Mouse (Mus musculus): Measurements from ENCODE around the gene Ctsf. TPM values are rescaled to one million over a fixed set of nuclear protein-coding genes. Genes with fewer than 3 reads are reported as not detected.
"Not testable (repeated sequence)": the region's sequence is repeated elsewhere in the genome, so short reads cannot be mapped to it uniquely, and the experiment has no call there.

The Ctsf gene
- total RNA-seq, 2 experiments from 2014 or later: 26.6 to 33.4 TPM

- no peak for DNase-seq
- intact Hi-C loops (cut with DNase I): loop anchor here (5.0 to 10.0 kb wide), 2 partner anchors 210 to 348 kb away; partner anchors contain the start of gene 2010003K11Rik
Observed at GRCm38 (mm10) chr19:4842611-4843010, 12.3 kb upstream of the Ctsf start.

- intact Hi-C loops (cut with DNase I): loop anchor here (10.0 kb wide), 1 partner anchor 351 kb away; the partner anchor contains the start of gene 2010003K11Rik
- no peak for DNase-seq
Observed at GRCm38 (mm10) chr19:4845846-4846245, 9.1 kb upstream of the Ctsf start.

- no peak for DNase-seq
- intact Hi-C loops (cut with DNase I): loop anchor here (1.0 to 10.0 kb wide), 2 partner anchors 92 to 353 kb away; partner anchors contain the start of gene 2010003K11Rik
Observed at GRCm38 (mm10) chr19:4847490-4847889, 7.4 kb upstream of the Ctsf start.

- DNase-seq: no peak
- intact Hi-C loops (cut with DNase I): loop anchor here (10.0 kb wide), 1 partner anchor 355 kb away; the partner anchor contains the start of gene 2010003K11Rik
Observed at GRCm38 (mm10) chr19:4849800-4850199, 5.1 kb upstream of the Ctsf start.

DNA sequence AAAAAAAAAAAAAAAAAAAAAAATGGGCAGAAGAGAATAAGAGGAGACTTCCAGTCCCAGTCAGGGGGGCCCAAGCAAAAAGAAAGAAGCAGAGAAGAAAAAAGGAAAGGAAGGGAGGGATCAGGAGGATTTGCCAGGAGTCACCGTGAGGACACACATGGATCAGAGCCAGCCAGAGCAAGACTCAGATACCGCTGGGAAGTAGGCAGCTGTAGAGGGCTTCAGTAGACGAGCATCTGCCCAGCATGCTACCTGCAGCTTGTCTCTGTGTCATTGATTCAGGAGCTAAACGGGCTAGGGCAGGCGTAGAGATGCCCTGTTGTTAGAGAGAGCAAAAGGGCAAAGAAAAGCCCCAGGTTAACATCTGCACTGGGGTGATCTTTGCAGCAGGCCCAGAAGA is 4.6 kb upstream of the Ctsf start:
- intact Hi-C loops (cut with DNase I): no loop called here

DNA sequence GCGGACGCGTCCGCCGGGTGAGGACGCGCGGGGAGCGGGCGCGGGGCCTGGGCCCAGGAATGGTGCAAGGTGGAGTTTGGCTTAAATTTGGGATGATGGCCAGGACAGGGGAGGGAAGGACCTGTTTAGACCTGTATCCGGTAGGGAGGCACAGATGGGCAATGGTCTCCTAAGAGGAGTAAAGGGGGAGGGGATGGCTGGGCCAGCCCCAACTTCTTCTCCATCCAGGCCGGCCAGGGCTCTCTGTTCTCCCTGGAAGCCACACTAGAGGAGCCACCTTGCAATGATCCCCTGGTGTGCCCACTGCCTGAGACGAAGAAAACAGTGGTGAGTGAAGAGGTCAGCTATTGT is 515 bp downstream of the Ctsf start:
- no peak for DNase-seq
- intact Hi-C loops (cut with DNase I): no loop called here

More for the DNA sequence above, 4.6 kb upstream of the Ctsf start:
- DNase-seq: no peak

GRCm38 (mm10) chr19:4855951-4856350 is 1.0 kb downstream of the Ctsf start:
- no peak for DNase-seq
- intact Hi-C loops (cut with DNase I): no loop called here

DNA sequence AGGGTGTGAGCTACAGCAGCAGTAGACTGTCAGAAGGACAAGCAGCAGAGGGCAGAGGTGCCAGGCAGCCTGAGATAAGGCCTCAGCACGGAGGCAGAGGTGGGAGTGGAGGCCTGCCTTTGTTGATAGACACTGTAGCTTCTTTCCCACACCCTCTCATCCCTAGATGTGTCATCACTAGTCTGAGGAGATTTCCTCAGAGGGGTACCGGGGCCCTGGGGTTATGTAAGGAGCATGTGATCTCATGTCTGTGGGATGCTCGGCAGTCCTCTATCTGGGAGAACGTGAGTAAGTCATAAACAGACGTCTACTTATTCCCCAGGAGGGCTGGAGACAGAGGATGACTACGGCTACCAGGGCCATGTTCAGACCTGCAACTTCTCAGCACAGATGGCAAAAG is 4.2 kb downstream of the Ctsf start:
- intact Hi-C loops (cut with DNase I): no loop called here
- no peak for DNase-seq

- no peak for DNase-seq
- intact Hi-C loops (cut with DNase I): no loop called here
Observed at GRCm38 (mm10) chr19:4863048-4863447, 8.1 kb downstream of the Ctsf start.

GRCm38 (mm10) chr19:4865147-4865546 is 10.2 kb downstream of the Ctsf start:
- DNase-seq: no peak
- intact Hi-C loops (cut with DNase I): no loop called here

DNA sequence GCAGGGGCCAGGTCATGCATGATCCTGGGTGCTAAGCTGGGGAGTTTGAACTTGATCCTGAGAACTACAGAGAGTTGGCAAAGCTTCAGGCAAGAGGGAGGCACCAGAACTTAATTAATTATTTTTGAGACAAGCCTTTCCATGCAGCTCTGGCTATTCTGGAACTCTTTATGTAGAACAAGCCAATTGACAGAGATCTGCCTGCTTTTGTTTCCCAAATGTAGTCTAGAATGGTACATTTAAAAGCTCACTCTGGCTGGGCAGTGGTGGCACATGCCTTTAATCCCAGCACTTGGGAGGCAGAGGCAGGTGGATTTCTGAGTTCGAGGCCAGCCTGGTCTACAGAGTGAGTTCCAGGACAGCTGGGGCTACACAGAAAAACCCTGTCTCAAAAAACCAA is 19.7 kb downstream of the Ctsf start:
- intact Hi-C loops (cut with DNase I); DNase-seq: not testable (repeated sequence)

DNA sequence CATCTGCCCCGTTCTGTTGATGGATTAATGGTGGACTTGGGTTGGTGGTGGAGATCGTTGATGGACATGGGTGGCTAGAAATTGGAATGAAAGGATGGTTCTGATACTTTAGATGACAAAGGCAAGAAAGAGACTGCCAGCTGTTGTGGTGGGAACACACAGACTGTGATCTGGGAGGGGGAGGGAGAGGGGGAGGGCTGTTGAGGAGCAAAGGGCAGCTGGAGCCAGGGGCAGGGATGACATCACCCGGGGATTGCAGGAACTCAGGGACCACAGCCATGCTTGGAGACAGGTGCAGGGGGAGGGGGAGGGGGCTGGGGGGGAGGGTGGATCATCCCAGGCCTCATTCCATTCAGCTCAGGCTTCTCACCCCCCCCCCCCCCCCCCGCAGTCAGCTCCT is 21.3 kb downstream of the Ctsf start:
- intact Hi-C loops (cut with DNase I): no loop called here
- DNase-seq: no peak

GRCm38 (mm10) chr19:4876755-4877154 is 21.8 kb downstream of the Ctsf start:
- intact Hi-C loops (cut with DNase I): no loop called here
- DNase-seq: no peak

DNA sequence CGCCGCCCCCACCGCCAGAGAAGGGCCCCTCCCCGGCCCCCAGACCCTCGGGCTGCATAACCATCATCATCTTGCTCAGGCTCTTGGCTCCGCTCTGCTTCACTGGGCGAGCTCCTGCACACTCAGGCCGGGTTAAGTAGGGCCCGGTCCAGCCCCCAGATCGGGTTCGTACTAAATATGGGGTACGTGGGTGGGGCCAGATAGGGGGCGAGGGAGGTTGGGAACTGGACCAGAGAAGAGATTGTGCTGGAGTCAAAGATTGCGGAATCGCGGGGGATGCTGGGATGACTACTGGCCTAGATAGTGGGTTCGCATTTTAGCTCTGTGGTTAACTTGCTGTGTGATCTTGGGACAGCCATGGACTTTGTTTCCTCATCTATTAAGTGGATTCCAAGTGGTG is 22.9 kb downstream of the Ctsf start, which contains the start of gene Actn3:
Gene Actn3, minus strand, starts transcription at position 125 of the 400 bp plus-strand sequence.
- intact Hi-C loops (cut with DNase I): no loop called here
- peak; percentile 61 to 66 for DNase-seq

DNA sequence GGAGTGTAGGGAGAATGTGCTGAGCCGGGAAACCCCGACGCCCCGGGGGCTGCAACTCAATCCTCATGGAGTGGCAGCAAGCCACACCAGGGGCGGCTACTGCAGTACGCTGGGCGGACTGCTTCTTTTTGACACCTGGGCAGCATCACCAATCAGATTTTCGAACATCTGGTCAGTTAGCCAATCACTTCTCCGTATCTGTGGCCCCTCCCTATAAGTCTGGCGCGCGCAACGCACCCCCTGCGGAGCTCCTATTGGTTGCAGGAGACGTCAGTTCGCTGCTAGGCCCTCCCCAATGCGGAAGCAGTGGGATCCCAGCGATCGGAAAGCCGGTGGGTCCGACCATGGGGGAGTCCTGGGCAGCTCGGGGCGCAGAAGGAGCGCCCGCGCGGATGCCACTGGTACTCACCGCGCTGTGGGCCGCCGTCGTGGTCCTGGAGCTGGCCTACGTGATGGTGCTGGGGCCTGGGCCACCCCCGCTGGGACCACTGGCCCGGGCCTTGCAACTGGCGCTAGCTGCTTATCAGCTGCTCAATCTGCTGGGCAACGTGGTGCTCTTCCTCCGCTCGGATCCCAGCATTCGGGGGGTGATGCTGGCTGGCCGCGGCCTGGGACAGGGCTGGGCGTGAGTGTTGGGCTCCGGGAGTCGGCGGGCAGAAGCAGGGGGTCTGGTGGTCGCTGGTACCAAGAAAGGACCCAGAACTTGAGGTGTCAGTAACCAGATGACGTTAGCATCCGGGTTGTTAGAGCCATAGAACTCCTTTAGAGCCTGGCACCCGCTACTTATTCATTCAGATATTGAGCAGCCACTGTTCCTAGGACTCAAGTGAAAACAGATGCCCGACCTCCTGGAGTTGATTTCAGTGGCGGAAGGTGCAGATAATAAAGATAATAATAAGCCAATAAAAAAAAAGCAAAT is 23.7 kb downstream of the Ctsf start, which contains the start of gene Zdhhc24:
Gene Zdhhc24, plus strand, starts transcription at position 264 of the 919 bp plus-strand sequence.
- DNase-seq: peak; percentile 93 to 96
- intact Hi-C loops (cut with DNase I): no loop called here

DNA sequence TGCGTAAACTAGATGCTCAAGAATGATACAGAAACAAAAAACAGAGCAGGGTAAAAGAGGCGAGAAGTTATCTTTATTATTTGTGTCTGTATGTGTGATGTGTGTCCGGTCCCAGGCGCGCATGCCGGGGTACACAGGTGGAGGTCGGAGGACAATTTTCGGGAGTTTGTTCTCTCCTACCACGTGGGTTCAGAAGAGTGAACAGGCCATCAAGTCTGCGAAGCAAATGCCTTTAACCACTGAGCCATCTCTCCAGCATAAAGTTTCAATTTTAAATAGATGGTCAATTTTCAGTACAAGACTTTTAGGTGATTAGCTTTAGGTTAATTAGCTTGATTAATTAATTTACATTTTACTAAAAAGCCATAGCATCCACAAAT is 24.4 kb downstream of the Ctsf start:
- intact Hi-C loops (cut with DNase I): no loop called here
- DNase-seq: no peak

DNA sequence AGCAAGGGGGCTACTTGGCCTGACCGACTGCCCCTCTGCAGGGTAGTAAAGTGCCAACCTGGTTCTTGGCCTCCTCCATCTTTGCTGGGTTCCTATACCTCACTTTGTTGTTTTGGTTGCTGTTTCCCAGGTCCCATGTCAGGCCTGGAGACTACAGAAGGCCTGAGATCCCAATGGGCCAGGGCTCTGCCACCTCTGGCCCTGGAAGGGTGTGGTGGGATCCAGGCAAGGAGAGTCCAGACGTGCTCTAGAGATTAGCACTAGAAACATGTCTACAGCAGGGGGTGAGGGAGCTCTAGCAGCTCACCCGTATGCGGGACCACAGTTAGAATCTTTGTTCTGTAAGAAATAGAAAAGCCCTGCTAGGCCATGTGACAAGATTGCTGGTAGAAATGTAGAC is 29.0 kb downstream of the Ctsf start:
- intact Hi-C loops (cut with DNase I): no loop called here
- no peak for DNase-seq

- intact Hi-C loops (cut with DNase I): no loop called here
Observed at GRCm38 (mm10) chr19:4889791-4890190, 34.9 kb downstream of the Ctsf start.

GRCm38 (mm10) chr19:4891798-4892197 is 36.9 kb downstream of the Ctsf start:
- intact Hi-C loops (cut with DNase I): no loop called here
- no peak for DNase-seq

More at GRCm38 (mm10) chr19:4889791-4890190, 34.9 kb downstream of the Ctsf start:
- no peak for DNase-seq

DNA sequence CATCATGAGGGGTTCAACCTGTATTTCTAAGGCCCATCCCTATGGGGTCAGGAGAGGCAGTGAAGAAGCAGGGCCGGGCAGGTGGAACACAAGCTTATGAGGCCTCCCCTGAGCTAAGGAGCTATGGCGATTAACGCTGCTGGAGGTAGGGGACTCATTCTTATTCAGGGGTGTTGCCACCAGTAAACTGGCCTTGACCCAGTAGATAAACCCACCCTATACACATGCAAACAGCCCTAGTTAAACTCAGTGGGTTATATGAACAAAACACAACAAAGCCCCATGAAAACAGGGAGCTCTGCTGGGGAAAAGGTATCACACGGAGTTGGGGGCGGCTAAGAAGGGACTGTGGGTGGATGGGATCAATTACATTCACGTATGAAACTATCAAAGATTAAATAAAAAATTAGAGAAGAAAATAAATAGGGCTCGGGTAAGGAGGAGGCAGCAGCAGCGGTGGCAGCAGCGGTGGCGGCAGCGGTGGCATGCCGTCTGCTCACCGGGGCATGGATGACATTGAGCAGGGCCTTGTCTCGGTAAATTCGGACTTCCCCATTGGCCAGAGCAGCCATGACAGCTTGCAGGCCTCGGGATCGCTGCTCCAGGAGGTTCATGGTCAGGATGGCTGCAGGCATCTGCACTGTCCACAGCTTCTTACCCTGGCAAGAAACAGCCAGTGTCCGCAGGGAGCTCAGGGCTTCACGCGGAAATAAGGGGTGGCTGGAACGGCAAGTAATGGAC is 42.0 kb downstream of the Ctsf start:
- intact Hi-C loops (cut with DNase I): no loop called here
- no peak for DNase-seq

DNA sequence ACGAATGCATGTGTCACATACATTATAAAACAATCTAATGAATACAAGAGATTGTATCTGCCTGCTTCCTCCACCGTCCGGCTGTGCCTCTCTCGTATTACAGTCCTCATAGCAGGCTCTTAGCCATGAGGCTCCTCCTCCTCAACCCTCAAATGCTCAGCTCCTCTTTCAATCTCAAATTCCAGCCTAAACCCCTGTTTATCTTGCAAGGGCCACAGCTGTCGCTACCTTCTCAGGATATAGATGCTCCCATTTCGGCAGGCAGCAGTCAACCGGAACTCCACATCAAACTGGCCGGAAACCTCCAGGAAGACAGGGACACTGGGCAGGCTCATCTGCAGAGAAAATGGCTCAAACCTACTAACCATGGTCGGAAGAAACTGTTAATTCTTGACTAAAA is 44.0 kb downstream of the Ctsf start:
- DNase-seq: no peak
- intact Hi-C loops (cut with DNase I): no loop called here

Measured in gastrocnemius, postnatal 36 days (tissue).